ENCODE assay signal across 11 mouse cellular contexts in the genomic region with DNA sequence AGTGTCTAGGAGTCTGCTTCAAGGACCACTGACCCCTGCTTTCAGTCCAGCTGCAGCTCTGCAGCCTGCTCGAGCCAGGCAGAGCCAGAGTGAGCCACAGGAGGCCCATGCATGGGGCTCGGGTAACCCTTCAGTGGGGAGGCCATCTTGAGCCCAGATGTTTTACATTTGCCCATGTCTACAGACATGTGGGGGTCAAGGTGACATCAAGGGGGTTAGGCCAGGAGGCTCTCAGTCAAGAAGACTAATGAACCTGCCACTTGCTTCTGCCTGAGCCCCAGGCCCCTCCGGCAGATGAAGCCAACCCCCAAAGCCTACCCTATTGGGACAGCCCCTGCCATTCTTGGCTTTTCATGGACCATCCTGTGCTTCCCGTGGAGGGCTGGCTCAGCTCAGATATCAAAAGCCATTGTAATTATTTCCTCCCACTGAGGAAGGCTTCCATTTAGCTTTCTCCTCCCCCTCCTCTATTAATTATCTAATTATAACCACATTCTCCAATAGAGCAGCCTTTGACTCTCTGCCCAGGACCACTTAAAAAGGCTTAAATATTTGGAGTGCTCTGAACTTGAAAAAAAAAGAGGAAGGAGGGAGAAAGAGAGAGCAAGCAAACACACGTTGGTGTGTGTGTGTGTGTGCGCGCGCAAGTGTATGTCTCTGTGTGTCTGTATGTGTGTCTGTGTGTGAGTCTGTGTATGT. TPM values are rescaled to one million over a fixed set of nuclear protein-coding genes. Genes with fewer than 3 reads are reported as not detected.
A peak's percentile ranks its signal among the peaks of the same experiment; 100 is the strongest.
DNase-seq lines count a peak whose midpoint lies in the region; ATAC-seq lines count a peak whose summit lies in the region.
"Had no signal": no experiment of that assay in that cellular context is flagged by ENCODE, and none has a peak within 500 bp of the region (broad histone marks: within the 10 kb centered on the region; RNA-seq: fewer than 3 reads in every experiment).

No protein-coding gene starts in this region.

- H3K27ac ChIP-seq in heart, embryonic 10.5 days = peak overlapping the region; percentile 45; the same call in 1 of the 2 replicates
- H3K27ac ChIP-seq in embryonic facial prominence, embryonic 15.5 days (replicated peaks) = 0 out of 2 replicates have a peak overlapping the region, but pooled peaks have one; percentile 60
- peak overlapping the region; percentile 60 for H3K27ac ChIP-seq in lung, embryonic 16.5 days (ENCODE audit: low read length)
- H3K27ac ChIP-seq: midbrain, embryonic 12.5 days had no signal

- intact Hi-C loops in heart, postnatal 14 days (cut with DNase I) = no loop called here
- intact Hi-C loops in left cerebral cortex, postnatal 25 days (cut with DNase I) = loop anchor here (2.0 kb wide), 1 partner anchor 36 kb away; no protein-coding TSS in a partner anchor

- H3K9me3 ChIP-seq in heart, embryonic 10.5 days = no peaks in the 10 kb centered on the region
- no peaks in the 10 kb centered on the region for H3K9me3 ChIP-seq in embryonic facial prominence, embryonic 15.5 days (replicated peaks)
- H3K9me3 ChIP-seq in lung, embryonic 16.5 days (ENCODE audit: control insufficient read depth, low read length) = no peaks in the 10 kb centered on the region
- H3K9me3 ChIP-seq: midbrain, embryonic 12.5 days had no signal

- peaks cover 24% of the 10 kb centered on the region for H3K4me1 ChIP-seq in heart, embryonic 10.5 days
- peaks cover 24% of the 10 kb centered on the region for H3K4me1 ChIP-seq in embryonic facial prominence, embryonic 15.5 days
- peaks cover 8% of the 10 kb centered on the region; the same call in 1 of the 2 replicates for H3K4me1 ChIP-seq in lung, embryonic 16.5 days (replicated peaks; ENCODE audit: control insufficient read depth, insufficient read depth, low read length)

- DNase-seq in heart, embryonic 10.5 days (ENCODE audit: low spot score) = no peak
- DNase-seq in heart, postnatal 14 days = no peak
- peak; percentile 72 for DNase-seq in Muller cell, postnatal 12 days (ENCODE audit: inconsistent ontology term)
- DNase-seq in MN1 (ENCODE audit: low spot score) = no peak
- DNase-seq in left cerebral cortex, postnatal 25 days (ENCODE audit: low spot score in 2 of 2) = no peak
- DNase-seq in urinary bladder, postnatal 14 days (ENCODE audit: low spot score) = no peak

- 66% methylated on average over 8 of the region's 8 CpGs for WGBS in heart, embryonic 10.5 days
- WGBS in embryonic facial prominence, embryonic 15.5 days = 29% methylated on average over 8 of the region's 8 CpGs
- 33% methylated on average over 8 of the region's 8 CpGs for WGBS in lung, embryonic 16.5 days

- 0 out of 2 replicates have a peak, but pooled peaks have one; percentile 21 for ATAC-seq in embryonic facial prominence, embryonic 15.5 days (ENCODE audit: insufficient number of reproducible peaks, low FRiP score, low TSS enrichment, low read depth)
- ATAC-seq in lung, embryonic 16.5 days (ENCODE audit: low read depth) = peak; percentile 69

- H3K36me3 ChIP-seq in heart, embryonic 10.5 days = peaks cover 5% of the 10 kb centered on the region
- peaks cover 16% of the 10 kb centered on the region; the same call in 1 of the 2 replicates for H3K36me3 ChIP-seq in embryonic facial prominence, embryonic 15.5 days
- H3K36me3 ChIP-seq in lung, embryonic 16.5 days (ENCODE audit: control insufficient read depth, insufficient read depth, low read length) = no peaks in the 10 kb centered on the region
- H3K36me3 ChIP-seq: midbrain, embryonic 12.5 days had no signal

- H3K4me3 ChIP-seq in heart, embryonic 10.5 days = no peak overlapping the region
- no peak overlapping the region for H3K4me3 ChIP-seq in embryonic facial prominence, embryonic 15.5 days (replicated peaks)
- no peak overlapping the region for H3K4me3 ChIP-seq in lung, embryonic 16.5 days (ENCODE audit: low read length)
- H3K4me3 ChIP-seq: midbrain, embryonic 12.5 days had no signal

- no peak overlapping the region; the same call in 1 of the 2 replicates for H3K4me2 ChIP-seq in embryonic facial prominence, embryonic 15.5 days (replicated peaks)
- H3K4me2 ChIP-seq in lung, embryonic 16.5 days (ENCODE audit: low read depth, low read length) = no peak overlapping the region
- H3K4me2 ChIP-seq: liver, embryonic 11.5 days; midbrain, embryonic 12.5 days had no signal

- H3K9ac ChIP-seq in embryonic facial prominence, embryonic 15.5 days = no peak overlapping the region
- H3K9ac ChIP-seq in lung, embryonic 16.5 days (ENCODE audit: low read length) = 0 out of 2 replicates have a peak overlapping the region, but pooled peaks have one; percentile 6
- H3K9ac ChIP-seq: midbrain, embryonic 12.5 days had no signal

- H3K27me3 ChIP-seq in heart, embryonic 10.5 days (ENCODE audit: insufficient read depth, poor library complexity, severe bottlenecking) = no peaks in the 10 kb centered on the region
- no peaks in the 10 kb centered on the region for H3K27me3 ChIP-seq in embryonic facial prominence, embryonic 15.5 days
- no peaks in the 10 kb centered on the region for H3K27me3 ChIP-seq in lung, embryonic 16.5 days (ENCODE audit: control insufficient read depth, insufficient read depth, low read depth, low read length)
- H3K27me3 ChIP-seq: midbrain, embryonic 12.5 days had no signal

RNA-seq across cellular contexts. Expression of a gene that starts 43.6 kb away (rescaled TPM):
- 5.8 and 17.9 TPM in 2 replicates for polyA plus RNA-seq in heart, embryonic 10.5 days (2016; fragmentation: Nextera tagmentation; extraction: Ambion mirVana)
- total RNA-seq in heart, postnatal 14 days (2021) = 1 to 10 TPM; 2.5 to 4.4 TPM
- 71.8 and 86.8 TPM in 2 replicates for polyA plus RNA-seq in embryonic facial prominence, embryonic 15.5 days (2015; fragmentation: Nextera tagmentation; extraction: Ambion mirVana)
- 6.8 and 7.2 TPM in 2 replicates for polyA plus RNA-seq in lung, embryonic 16.5 days (2015; fragmentation: Nextera tagmentation; extraction: Ambion mirVana)
- 1 to 10 TPM; 1.1 to 1.6 TPM for total RNA-seq in left cerebral cortex, postnatal 25 days (2021)
- total RNA-seq: hematopoietic stem cell, adult 5-6 weeks had no signal
